Mouse (Mus musculus): Measurements from ENCODE around the gene Olfr478.

- TF ChIP-seq CTCF (IDR thresholded peaks at IDR 0.05; ENCODE audit: insufficient read depth, low read depth, low read length) (no peak), POLR2A (IDR thresholded peaks at IDR 0.05; ENCODE audit: insufficient read depth, low read depth, low read length) (no peak)
These were observed at the start of gene Olfr478 for GRCm38 (mm10) chr7:108033889-108034288.

Data from olfactory bulb, adult 2 months (tissue).